Mouse (Mus musculus) heart, adult 8-10 months (tissue): Measurements from ENCODE around the gene Tmppe. TPM values are rescaled to one million over a fixed set of nuclear protein-coding genes. Genes with fewer than 3 reads are reported as not detected.

Experiments used
- DNase-seq: peaks from one replicate; pipeline ENCODE4 v3.0.0; 2022; ENCODE audit warnings: low spot score
- total RNA-seq, 4 experiments: library from RNA; stranded (reverse); gene quantifications; 2 replicates each; pipeline ENCODE4 v1.2.4; 2022

The Tmppe gene
- total RNA-seq, 4 experiments from 2014 or later: 3.1 to 4.7 (median 4.1) TPM

DNA sequence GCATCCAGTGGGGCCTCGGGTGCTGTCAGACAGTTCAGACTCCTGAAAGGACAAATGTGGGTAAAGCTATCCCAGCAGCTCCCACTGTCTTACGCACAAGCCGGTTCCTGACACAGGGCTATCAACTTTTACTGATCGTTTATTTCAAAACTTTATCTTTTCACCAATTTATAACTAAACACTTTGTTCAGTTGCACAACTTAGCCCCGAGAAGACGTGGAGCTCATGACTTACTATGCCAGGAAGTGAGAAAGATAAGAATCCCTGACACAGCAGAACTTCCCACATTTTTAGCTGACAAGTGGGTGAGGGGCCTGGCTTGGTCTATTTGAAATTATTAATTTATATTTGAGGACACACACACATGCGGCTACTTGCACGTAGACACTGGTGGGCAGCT lies 6.2 kb upstream of the Tmppe start:
- no peak for DNase-seq

DNA sequence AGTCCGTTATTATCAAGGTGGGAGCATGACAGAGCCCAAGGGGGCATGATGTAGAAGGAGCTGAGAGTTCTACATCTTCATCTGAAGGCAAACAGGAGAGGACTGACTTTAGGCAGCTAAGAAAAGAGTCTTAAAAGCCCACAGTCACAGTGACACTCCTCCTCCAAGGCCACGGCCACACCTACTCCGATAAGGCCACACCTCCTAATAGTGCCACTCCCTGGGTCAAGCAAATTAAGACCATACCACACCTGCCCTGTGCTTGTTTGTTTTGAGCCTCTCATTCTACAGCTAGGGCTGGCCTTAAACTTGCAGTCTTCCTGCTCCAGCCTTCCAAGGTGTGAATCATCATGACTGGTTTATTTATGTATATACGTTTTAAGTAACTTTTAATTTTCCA lies 5.6 kb upstream of the Tmppe start:
- DNase-seq: no peak

DNA sequence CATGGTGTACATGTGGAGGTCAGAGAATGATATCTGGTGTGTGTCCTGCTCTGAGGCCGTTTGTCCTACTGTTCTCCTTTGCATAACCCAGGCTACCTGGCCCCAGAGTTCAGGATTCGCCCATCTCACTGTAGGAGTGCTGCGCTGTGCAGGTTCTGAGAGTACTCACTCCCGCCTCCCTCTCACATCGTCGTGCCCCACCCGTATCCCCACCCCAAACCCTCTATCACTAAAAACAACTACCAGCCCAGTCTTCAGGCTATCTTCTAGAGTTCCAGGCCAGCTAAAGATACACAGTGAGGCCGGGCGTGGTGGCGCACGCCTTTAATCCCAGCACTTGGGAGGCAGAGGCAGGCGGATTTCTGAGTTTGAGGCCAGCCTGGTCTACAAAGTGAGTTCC lies 1.2 kb upstream of the Tmppe start:
- no peak for DNase-seq

DNA sequence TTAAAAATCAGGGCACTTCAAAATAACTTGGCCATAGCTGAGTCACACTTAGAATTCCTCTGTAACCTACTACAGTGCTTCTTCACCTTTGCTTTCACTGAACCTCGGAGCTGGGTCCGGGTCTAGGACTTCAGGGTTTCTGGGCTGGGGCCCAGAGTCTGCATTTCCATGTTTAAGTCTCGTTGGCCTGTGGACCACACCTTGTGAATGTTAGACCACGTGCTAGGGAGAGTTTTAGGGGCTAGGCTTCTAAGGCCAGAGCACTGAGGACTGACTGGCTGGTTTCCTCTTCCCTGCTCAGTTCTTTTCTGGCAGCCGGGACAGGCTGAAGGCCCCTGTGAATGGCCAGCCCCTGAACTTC lies 337 bp upstream of the Tmppe start:
- DNase-seq: no peak

DNA sequence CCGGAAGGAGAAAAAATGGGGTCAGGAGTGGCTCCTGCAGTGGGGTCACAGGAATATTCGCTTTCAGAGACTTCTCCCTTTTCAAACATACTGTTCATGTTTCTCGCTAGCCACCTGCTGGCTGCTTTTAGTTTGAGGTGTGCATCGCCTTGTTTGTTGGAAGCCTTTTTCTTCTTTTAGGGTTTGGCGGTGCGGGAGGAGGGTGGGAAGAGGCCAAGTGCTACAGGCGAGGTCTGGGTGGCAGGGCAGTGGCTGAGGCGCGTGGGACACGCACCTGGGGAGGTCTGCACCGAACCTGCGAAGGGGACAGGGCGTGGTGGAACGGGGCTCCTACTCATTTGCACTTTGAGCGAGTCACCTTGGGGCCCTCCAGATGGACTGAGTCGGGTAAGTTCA lies 778 bp downstream of the Tmppe start:
- DNase-seq: no peak

DNA sequence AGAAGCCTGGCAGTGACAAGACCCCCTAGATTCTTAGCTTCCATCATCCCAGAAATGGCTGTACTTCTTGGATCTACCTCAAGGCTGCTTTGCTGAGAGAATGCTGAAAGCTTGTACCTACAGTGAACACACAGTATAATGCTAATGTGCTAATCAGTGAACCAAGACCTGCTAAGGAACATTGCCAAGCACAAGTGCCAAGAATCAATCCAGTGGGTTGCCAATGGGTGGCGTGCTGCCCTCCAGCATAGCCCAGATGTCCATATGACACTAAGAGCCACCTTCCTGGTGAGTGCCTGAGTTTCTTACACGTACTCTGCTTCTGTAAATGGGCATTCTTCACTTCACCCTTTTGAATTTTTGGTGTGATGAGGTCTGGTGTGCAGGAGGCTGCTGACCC lies 6.8 kb downstream of the Tmppe start:
- no peak for DNase-seq

DNA sequence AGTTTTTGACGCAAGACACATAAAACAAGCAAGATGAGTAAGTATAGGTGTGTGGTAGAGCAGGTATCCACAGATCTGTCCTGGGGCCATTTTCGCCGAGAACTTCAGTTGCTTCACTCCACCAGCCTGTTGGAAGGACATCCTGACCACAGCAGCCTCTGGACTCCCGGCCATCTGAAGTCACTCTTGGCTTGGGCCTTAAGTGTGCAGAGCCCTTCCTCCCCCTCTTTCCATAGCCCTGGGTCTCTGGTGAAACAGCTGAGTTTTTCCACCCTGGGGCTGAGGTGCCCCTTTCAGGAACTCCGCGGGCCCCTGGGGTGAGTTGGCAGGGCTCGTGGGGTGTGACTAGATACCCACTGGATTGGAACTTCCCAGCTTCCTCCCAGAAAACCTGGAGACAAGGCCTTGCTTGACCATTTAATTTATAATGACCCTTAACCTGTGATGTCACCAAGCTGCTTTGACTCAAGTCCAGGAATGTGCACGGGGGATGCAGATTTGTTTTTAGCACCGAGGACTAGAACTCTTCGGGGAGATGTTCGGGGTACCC lies 9.5 kb downstream of the Tmppe start:
- DNase-seq: no peak

DNA sequence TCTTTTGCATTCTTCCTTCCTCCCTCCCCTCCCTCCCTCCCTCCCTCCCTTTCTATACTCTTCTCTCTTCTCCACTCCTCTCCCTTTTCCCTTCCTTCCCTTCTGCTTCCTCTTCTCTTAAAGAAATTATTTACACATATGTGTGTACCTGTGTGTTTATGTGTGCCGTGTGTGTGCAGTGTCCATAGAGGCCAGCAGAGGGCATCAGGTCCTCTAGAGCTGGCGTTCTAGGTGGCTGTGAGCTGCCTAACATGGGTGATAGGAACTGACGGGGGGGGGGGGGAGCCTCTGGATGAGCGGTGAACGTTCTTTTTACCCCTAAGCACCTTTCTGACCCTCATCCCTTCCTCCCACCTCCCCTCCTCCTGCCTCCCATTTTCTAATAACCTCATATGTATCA lies 10.4 kb downstream of the Tmppe start:
- DNase-seq: no peak

DNA sequence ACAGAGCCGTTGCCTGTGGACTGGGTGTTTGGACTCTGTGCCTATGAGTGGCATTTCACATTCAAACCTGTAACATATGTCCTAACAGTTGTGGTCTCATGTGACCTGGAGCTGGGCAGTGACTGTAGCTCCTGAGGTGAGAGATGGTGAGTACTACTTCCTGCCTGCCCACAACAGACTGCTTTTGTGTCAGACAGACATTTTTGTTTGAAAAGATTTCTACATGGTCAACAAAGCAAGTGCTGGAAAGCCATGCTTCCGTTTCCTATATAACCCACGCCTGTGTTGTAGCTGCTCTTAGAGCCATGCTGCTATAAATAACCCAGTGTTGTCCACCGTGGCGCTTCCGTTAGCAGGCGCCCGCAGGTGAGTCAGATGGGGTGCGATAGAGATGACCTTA lies 11.5 kb downstream of the Tmppe start:
- no peak for DNase-seq

DNA sequence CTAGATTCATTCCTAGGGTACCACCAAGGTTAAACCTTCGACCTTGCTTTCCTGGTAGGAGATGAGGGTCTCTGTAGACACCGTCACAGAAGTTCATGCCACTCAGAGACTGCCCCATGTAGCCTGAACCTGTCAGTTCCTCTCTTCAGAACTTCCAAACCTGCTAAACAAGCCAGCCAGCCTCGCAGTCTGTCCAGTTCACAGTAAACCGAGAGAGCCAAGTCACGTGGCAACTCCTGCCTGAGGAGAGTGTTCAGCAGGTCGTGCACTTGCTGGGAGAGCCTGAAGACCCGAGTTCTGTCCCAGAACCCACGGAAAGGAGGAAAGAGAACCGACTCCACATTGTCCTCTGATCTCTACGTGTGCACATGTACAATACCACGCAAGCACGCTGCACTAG lies 13.0 kb downstream of the Tmppe start:
- DNase-seq: no peak

DNA sequence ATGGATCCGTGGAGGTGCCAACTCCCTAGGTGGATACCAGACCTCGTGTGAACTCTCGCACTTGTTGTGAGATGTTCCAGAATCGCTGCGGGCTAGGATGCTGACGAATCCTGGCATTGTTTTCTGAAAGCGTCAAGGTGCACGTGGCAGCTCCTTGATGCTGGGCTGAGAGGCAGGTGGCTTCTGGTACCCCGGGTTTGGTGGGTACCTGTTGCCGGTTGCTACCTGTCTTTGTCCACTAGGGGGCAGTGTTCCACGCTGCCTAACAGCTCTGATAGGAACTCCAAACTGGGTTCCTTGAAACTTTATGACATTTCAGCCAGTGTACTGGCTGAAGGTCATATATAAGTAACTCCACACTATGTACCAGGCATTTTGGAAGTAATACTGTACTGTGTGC lies 14.8 kb downstream of the Tmppe start:
- peak; percentile 17 for DNase-seq

DNA sequence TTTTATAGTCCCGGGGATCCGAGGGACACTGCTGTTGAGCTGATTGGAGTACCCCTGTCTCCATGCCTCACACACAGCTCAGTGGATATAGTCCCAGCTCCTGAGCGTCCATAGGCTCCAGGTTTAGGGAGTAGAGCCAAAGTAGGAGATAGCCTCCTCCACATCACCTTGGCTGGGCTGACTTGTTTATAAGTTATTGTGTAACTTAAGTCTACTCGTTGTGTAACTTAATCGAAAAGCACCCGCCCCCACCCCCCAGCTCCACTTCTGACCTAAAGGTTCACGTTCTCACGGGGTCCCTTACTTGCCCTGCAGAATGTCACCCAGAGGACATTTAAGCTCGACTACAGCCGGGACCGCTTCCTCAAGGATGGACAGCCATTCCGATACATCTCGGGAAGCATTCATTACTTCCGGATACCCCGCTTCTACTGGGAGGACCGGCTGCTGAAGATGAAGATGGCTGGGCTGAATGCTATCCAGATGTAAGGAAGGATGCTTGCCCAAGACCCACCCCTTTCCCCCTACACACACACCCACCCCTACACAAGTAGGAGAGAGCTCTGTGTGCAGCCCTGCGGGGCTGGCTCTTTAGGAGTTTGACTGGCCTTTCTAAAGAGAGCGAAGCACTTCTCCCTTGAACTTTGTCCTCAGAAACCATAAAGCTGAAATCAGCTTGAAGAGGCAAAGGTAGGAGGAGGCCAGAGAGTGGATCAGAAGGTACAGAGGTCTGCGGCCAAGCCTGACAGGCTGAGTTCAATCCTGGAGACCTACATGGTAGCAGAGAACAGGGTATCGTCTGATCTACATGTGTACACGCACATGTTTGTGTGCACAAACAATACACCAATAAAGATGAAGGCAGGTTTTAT lies 16.0 kb downstream of the Tmppe start:
- DNase-seq: no peak

DNA sequence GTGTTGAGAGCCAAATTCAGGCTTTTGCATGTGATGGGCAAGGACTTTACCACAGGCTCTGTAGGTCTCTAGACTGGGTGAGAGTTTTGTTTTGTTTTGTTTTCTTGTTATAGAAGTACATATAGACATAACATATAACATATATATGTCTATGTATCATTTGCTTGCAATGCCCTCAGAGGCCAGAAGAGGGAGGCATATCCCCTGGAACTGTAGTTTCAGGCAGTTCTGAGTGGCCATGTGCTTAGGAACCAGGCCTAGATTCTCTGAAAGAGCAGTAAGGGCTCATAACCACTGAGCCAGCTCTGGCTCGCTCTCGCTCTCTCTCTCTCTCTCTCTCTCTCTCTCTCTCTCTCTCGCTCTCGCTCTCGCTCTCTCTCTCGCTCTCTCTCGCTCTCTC lies 17.3 kb downstream of the Tmppe start:
- no peak for DNase-seq

DNA sequence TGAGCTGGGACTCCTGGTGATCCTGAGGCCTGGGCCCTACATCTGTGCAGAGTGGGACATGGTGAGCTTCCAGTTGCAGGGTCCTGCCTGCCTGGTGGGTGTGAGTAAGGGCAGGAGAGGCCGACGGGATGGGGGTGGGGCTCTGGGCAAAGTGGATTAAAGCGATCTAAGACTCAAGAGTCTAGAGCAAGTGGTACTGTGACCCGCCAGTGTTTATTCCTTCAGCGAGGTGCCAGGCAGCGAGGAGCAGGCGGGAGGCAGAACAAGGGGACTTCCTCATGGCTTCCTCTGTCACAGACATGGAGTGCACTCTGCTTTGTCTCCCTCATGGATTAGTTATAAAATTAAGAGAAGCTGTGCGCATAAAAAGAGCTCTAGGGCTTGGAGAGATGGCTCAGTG lies 19.5 kb downstream of the Tmppe start:
- no peak for DNase-seq

DNA sequence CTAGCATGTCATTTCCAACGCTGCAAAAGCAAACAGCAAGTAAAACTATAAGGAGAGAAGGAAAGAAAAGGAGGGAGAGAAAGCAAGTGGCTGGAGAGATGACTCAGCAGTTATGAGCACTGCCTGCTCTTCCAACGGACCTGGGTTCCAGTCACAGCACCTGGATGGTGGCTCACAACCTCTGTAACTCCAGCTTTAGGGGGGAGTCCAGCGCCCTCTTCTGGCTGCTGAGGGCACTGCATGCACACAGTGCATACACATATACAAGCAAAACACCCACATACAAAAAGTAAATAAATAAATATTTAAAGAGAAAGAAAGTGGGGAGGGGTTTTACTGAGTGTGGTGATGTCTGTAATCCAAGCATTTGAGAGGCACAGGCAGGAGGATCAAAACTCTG lies 20.1 kb downstream of the Tmppe start:
- DNase-seq: no peak

DNA sequence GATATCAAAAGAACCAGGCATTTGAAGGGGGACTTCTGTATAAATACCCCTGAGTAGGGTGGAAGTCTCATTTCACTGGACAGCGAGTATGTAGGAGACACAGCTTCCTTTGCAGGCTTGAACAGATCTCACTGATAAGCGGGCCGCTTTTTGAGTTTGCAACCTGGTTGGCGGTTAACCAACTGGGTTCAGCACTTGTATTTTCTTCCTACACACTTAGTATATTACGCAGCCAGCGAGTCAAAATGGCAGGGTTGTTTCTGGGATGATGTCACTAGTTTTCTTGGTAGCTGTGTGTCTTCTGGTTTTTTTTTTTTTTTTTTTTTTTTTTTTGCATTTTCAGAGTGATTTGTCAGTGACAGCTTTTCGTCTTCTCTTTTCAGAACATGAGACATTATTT lies 20.9 kb downstream of the Tmppe start:
- DNase-seq: no peak

DNA sequence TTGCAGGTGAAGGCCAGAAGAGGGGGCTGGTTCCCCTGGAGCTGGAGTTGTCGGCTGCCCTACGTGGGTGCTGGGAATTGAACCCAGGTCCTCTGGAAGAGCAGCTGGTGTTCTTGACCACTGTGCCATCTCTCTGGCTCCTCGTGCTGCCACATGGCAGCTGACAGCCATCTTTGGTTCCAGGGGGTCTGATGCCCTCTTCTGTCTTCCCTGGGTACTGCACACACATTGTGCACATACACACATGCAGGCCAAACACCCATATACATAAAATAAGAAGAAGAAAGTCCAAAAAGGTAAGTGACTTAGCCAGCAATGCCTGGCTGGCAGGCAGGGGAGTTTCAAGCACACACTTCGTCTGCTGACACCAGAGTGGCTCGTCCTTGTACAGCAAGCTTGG lies 24.7 kb downstream of the Tmppe start:
- DNase-seq: no peak

DNA sequence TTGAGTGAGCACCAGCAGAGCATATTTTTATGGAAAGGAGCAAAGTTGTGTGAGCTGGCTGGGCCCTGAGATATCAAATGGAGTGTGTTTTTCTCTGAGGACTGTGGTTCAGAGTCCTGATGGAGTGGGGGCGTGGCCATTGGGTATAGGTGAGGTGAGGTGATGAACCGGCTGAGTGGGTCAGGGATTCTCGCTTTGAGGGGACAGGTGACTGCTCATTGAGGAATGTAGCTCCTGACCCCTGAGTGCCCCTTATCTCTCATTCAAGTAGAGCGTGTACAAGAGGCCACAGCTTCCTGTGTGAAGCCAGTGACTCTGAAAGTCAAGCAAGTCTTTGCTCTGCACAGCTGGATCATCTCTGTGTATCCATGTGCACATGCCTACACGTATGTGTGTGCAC lies 25.3 kb downstream of the Tmppe start:
- DNase-seq: no peak

DNA sequence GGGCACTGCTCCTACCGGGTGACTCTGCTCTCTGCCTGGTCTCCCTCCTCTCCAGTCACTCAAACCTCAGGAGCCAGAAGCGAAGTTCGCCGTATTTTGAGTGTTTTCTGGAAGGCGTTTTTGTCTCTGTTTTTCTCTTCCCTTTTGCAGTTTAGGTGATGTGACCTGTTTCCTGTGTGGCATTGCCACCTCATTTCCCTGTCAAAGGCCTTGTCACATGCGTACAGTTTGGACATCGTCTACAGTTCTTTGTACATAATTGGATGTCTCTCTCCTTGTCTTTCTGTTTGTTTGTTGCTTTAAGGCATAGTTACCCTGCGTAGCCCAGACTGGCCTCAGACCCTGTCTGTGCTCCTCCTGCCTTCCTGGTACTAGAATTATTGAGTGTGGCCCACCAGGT lies 26.5 kb downstream of the Tmppe start:
- no peak for DNase-seq

DNA sequence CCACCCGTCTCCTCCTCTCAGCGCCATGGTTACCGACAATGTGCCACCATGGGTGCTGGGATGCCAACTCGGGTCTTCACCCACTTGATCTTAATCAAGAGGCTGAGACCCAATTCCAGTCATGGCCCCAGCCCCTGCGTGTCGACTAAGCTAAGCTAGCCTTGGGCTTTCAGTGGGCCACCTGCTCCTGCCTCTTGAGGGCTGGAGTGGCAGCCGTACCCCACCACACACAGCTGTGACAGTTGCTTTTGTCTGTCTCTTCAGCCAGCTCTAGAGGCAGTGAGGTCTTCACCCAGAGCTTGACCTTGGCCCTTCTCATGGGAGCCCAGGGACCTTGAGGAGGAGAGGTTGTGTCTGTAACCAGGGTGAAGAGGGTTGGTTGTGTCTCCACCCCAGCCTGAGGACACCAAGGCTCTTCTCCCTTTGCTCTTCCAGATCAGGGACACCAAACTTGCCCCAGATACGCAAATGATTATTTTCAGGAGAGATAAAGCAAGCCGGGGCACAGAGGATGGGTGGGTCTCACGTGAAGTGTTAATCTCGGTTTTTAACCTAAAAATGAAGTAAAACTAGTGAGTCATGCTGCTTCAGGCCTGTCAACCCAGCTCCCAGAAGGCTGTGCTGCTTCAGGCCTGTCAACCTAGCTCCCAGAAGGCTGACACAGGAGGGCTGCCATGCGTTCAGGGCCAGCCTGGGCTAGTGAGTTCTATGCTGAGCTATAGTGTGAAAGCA lies 27.4 kb downstream of the Tmppe start:
- no peak for DNase-seq

DNA sequence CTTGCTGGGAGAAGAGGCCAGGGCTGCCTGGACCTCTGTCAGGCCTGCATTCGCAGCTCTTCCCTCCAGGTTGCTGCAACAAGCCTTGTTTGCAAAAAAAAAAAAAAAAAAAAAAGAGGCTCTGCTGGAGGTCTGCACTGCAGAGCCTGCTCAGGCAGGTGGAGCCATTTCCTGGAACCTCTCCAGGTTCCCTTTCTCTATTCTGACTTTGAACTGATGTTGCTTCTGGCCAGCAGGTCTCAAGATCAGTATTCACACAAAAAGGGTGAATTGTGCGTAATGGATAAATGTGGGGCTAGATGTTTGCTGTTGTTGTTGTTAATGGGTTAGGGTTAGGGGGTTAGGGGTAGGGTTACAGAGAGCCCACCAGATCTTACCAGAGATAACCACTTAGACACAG lies 34.8 kb downstream of the Tmppe start:
- no peak for DNase-seq

DNA sequence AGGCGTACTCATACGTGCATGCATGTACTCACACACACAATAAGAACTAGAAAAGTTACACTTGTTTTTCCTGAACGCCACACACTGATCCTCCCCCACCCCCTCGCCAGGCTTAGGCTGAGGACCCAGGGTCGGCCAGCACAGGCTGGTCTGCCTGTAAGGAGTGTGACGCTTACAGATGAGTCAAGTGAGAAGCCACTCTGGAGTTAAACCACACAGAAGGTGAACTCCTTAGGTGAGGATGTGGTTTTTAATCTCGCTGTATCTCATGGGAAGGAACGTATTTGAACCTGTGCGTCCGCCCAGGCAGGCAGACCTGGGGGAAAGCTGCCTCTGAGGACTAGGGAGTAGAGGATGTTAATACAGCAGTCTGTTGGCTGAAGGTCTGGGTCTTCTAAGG lies 39.6 kb downstream of the Tmppe start:
- DNase-seq: no peak

DNA sequence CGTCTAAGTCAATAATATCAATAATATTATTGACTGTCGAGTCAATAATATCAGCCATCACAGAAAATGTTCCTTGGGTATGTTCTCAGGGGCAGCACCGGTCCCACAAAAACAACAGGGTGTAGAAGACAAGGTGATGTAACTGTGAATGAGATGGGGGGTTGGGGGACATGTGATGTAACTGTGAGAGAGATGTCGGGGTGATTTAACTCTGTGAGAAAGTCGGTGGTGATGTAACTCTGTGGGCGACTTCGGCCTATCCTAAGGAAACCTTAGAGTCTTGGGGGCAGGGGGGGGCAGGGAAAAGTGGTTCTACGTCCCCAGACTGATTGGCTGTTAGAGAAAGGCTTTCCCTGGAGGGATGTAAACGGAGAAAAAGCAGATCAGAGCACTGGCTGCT lies 41.3 kb downstream of the Tmppe start:
- DNase-seq: no peak
